In genomic region chr13:29857436-29857835, GRCm38 (mm10) we compare ENCODE assay signal across 8 mouse cellular contexts. TPM values are rescaled to one million over a fixed set of nuclear protein-coding genes. Genes with fewer than 3 reads are reported as not detected.
DNase-seq lines count a peak whose midpoint lies in the region; ATAC-seq lines count a peak whose summit lies in the region.

No protein-coding gene starts in this region.

- H3K4me3 ChIP-seq in neural tube, embryonic 11.5 days (ENCODE audit: low read depth, low read length): no peak overlapping the region
- H3K4me3 ChIP-seq in embryonic facial prominence, embryonic 14.5 days (ENCODE audit: low read depth, low read length): no peak overlapping the region
- H3K4me3 ChIP-seq in hindbrain, embryonic 16.5 days (ENCODE audit: low read length): no peak overlapping the region
- H3K4me3 ChIP-seq in limb, embryonic 13.5 days: no peak overlapping the region

- H3K4me2 ChIP-seq in neural tube, embryonic 11.5 days (ENCODE audit: low read depth): no peak overlapping the region
- no peak overlapping the region for H3K4me2 ChIP-seq in embryonic facial prominence, embryonic 14.5 days (ENCODE audit: low read depth, low read length)
- H3K4me2 ChIP-seq in hindbrain, embryonic 16.5 days (ENCODE audit: low read length): no peak overlapping the region
- no peak overlapping the region for H3K4me2 ChIP-seq in limb, embryonic 13.5 days (replicated peaks)

- ATAC-seq in neural tube, embryonic 11.5 days (ENCODE audit: insufficient read depth, low FRiP score, low TSS enrichment): no peak
- ATAC-seq in embryonic facial prominence, embryonic 14.5 days (ENCODE audit: low read depth): peak; percentile 71
- 0 out of 2 replicates have a peak, but pooled peaks have one; percentile 55 for ATAC-seq in hindbrain, embryonic 16.5 days
- peak; percentile 56; the same call in 1 of the 2 replicates for ATAC-seq in limb, embryonic 13.5 days (ENCODE audit: low FRiP score, low read depth)

- H3K9ac ChIP-seq in neural tube, embryonic 11.5 days (ENCODE audit: low read length): no peak overlapping the region
- no peak overlapping the region for H3K9ac ChIP-seq in embryonic facial prominence, embryonic 14.5 days (ENCODE audit: low read depth, low read length)
- H3K9ac ChIP-seq in hindbrain, embryonic 16.5 days (ENCODE audit: low read depth, low read length): no peak overlapping the region
- H3K9ac ChIP-seq in limb, embryonic 13.5 days: no peak overlapping the region

- H3K36me3 ChIP-seq in neural tube, embryonic 11.5 days (ENCODE audit: control insufficient read depth, insufficient read depth, low read length): no peaks in the 10 kb centered on the region
- H3K36me3 ChIP-seq in embryonic facial prominence, embryonic 14.5 days (ENCODE audit: control insufficient read depth, insufficient read depth, low read length): 0 out of 2 replicates have a peak, but pooled peaks cover 5% of the 10 kb centered on the region
- no peaks in the 10 kb centered on the region for H3K36me3 ChIP-seq in hindbrain, embryonic 16.5 days (ENCODE audit: control insufficient read depth, insufficient read depth, low read length)
- no peaks in the 10 kb centered on the region for H3K36me3 ChIP-seq in limb, embryonic 13.5 days

- H3K27ac ChIP-seq in neural tube, embryonic 11.5 days (ENCODE audit: low read depth, low read length): no peak overlapping the region
- H3K27ac ChIP-seq in embryonic facial prominence, embryonic 14.5 days (replicated peaks; ENCODE audit: low read depth, low read length): no peak overlapping the region
- H3K27ac ChIP-seq in hindbrain, embryonic 16.5 days (ENCODE audit: low read depth, low read length): no peak overlapping the region
- no peak overlapping the region for H3K27ac ChIP-seq in limb, embryonic 13.5 days

- 21% methylated on average over 4 of the region's 4 CpGs for WGBS in neural tube, embryonic 11.5 days
- 18% methylated on average over 4 of the region's 4 CpGs for WGBS in embryonic facial prominence, embryonic 14.5 days
- WGBS in hindbrain, embryonic 16.5 days: 24% methylated on average over 4 of the region's 4 CpGs
- 14% methylated on average over 4 of the region's 4 CpGs for WGBS in limb, embryonic 13.5 days

- H3K9me3 ChIP-seq in neural tube, embryonic 11.5 days (ENCODE audit: control insufficient read depth, low read length): no peaks in the 10 kb centered on the region
- H3K9me3 ChIP-seq in embryonic facial prominence, embryonic 14.5 days (ENCODE audit: control insufficient read depth, low read length): no peaks in the 10 kb centered on the region
- H3K9me3 ChIP-seq in hindbrain, embryonic 16.5 days (ENCODE audit: control insufficient read depth, low read length): no peaks in the 10 kb centered on the region
- no peaks in the 10 kb centered on the region for H3K9me3 ChIP-seq in limb, embryonic 13.5 days

- H3K27me3 ChIP-seq in neural tube, embryonic 11.5 days (ENCODE audit: control insufficient read depth, insufficient read depth, low read length): no peaks in the 10 kb centered on the region
- H3K27me3 ChIP-seq in embryonic facial prominence, embryonic 14.5 days (replicated peaks; ENCODE audit: control insufficient read depth, insufficient read depth, low read length): no peaks in the 10 kb centered on the region
- H3K27me3 ChIP-seq in hindbrain, embryonic 16.5 days (replicated peaks; ENCODE audit: control insufficient read depth, insufficient read depth, low read length): no peaks in the 10 kb centered on the region
- H3K27me3 ChIP-seq in limb, embryonic 13.5 days: no peaks in the 10 kb centered on the region

- peaks cover 4% of the 10 kb centered on the region; the same call in 1 of the 2 replicates for H3K4me1 ChIP-seq in neural tube, embryonic 11.5 days (ENCODE audit: control insufficient read depth, insufficient read depth, low read length)
- H3K4me1 ChIP-seq in embryonic facial prominence, embryonic 14.5 days (ENCODE audit: control insufficient read depth, insufficient read depth, low read length): peaks cover 10% of the 10 kb centered on the region
- peaks cover 11% of the 10 kb centered on the region for H3K4me1 ChIP-seq in hindbrain, embryonic 16.5 days (ENCODE audit: control insufficient read depth, insufficient read depth, low read depth, low read length)
- H3K4me1 ChIP-seq in limb, embryonic 13.5 days: peaks cover 15% of the 10 kb centered on the region

- DNase-seq in neural tube, embryonic 11.5 days (ENCODE audit: low spot score): peak; percentile 24
- DNase-seq in neural tube, embryonic 10.5 days (ENCODE audit: extremely low spot score, low spot score): no peak
- DNase-seq in T-cell, adult 2 months (ENCODE audit: low spot score): peak; percentile 41
- peak; percentile 80 for DNase-seq in embryonic facial prominence, embryonic 14.5 days (ENCODE audit: low spot score)
- DNase-seq in naive thymus-derived CD4-positive, alpha-beta T cell, adult 2 months (ENCODE audit: low read depth): peak; percentile 72
- no peak for DNase-seq in ovary, postnatal 10 days (ENCODE audit: low spot score)

RNA-seq across cellular contexts. Expression of gene Cdkal1, which starts 2.0 kb away (rescaled TPM):
- polyA plus RNA-seq in neural tube, embryonic 11.5 days (2014; fragmentation: Nextera tagmentation; extraction: Ambion mirVana): 27.5 and 29.8 TPM in 2 replicates
- polyA plus RNA-seq in embryonic facial prominence, embryonic 14.5 days (2014; fragmentation: Nextera tagmentation; extraction: Ambion mirVana): 25.9 and 30.9 TPM in 2 replicates
- polyA plus RNA-seq in hindbrain, embryonic 16.5 days (2015; fragmentation: Nextera tagmentation; extraction: Ambion mirVana): 19.4 and 20.9 TPM in 2 replicates
- 37.9 and 38.1 TPM in 2 replicates for polyA plus RNA-seq in limb, embryonic 13.5 days (2015; fragmentation: Nextera tagmentation; extraction: Ambion mirVana)

Comparison
In these comparisons a context has a peak if more than half of its experiments do, and no peak if none do; other contexts are left out.
1. DNase-seq: peak in neural tube, embryonic 11.5 days (single experiment), T-cell, adult 2 months (single experiment), embryonic facial prominence, embryonic 14.5 days (single experiment) and naive thymus-derived CD4-positive, alpha-beta T cell, adult 2 months (single experiment); none in neural tube, embryonic 10.5 days (single experiment) and ovary, postnatal 10 days (single experiment).